Mouse (Mus musculus) forebrain, embryonic 11.5 days (tissue): ENCODE results near the gene Pheta2. TPM values are rescaled to one million over a fixed set of nuclear protein-coding genes. Genes with fewer than 3 reads are reported as not detected.
"Not testable (repeated sequence)": the region's sequence is repeated elsewhere in the genome, so short reads cannot be mapped to it uniquely, and the experiment has no call there.

ENCODE experiments used
- ATAC-seq: fragments of 200-750 bp; cut with Nextera tagmentation; replicated peaks from 2 replicates; pipeline ENCODE4 v1.8.0; 2017; ENCODE audit warnings: moderate TSS enrichment; ENCODE audit not compliant: low FRiP score
- DNase-seq: peaks from one replicate; pipeline ENCODE4 v3.0.0-alpha.2; 2017; ENCODE audit warnings: low spot score
- H3K27ac ChIP-seq: fragments of 300-500 bp; sonication (generic); 2 replicates; pipeline ENCODE4 v1.5.1; 2014; ENCODE audit warnings: low read depth, low read length
- H3K27me3 ChIP-seq: fragments of 300-500 bp; sonication (generic); 2 replicates; pipeline ENCODE4 v1.6.1; 2014; ENCODE audit warnings: mild to moderate bottlenecking, low read length, mixed read lengths; ENCODE audit not compliant: control insufficient read depth, insufficient read depth
- H3K36me3 ChIP-seq: fragments of 300-500 bp; sonication (generic); 2 replicates; pipeline ENCODE4 v1.6.1; 2014; ENCODE audit warnings: mild to moderate bottlenecking, low read length, moderate library complexity, mixed read lengths; ENCODE audit not compliant: control insufficient read depth, insufficient read depth
- H3K4me1 ChIP-seq: fragments of 300-500 bp; sonication (generic); replicated peaks from 2 replicates; pipeline ENCODE4 v1.6.1; 2014; ENCODE audit warnings: low read length, mixed read lengths; ENCODE audit not compliant: control insufficient read depth, insufficient read depth
- H3K4me2 ChIP-seq: fragments of 300-500 bp; sonication (generic); 2 replicates; pipeline ENCODE4 v1.6.1; 2014; ENCODE audit warnings: low read depth, mild to moderate bottlenecking, low read length, moderate library complexity, mixed read lengths; ENCODE audit not compliant: severe bottlenecking
- H3K4me3 ChIP-seq: fragments of 300-500 bp; sonication (generic); 2 replicates; pipeline ENCODE4 v1.5.1; 2014; ENCODE audit warnings: low read depth, low read length
- H3K9ac ChIP-seq: fragments of 300-500 bp; sonication (generic); 2 replicates; pipeline ENCODE4 v1.6.1; 2014; ENCODE audit warnings: low read length
- H3K9me3 ChIP-seq: fragments of 300-500 bp; sonication (generic); 2 replicates; pipeline ENCODE4 v1.6.1; 2016; ENCODE audit warnings: low read length, mixed read lengths; ENCODE audit not compliant: control insufficient read depth
- WGBS: fragments of 180-500 bp; shearing (Covaris S2); extraction: QIAGEN DNeasy Blood & Tissue Kit; methylation state at CpG from one replicate; pipeline ENCODE4 v1.1.7; 2014; 5-methylcytosine and 5-hydroxymethylcytosine counted together
- polyA plus RNA-seq: library from polyadenylated mRNA; unstranded; fragments of >200 nt; fragmentation: Nextera tagmentation; extraction: Ambion mirVana; gene quantifications from 2 replicates; pipeline ENCODE4 v1.2.1, GENCODE M21; 2014

Gene Pheta2
- polyA plus RNA-seq, 1 experiment from 2014 or later, result 5.0 TPM

- ATAC-seq, result no peak; the same call in 1 of the 2 replicates
- peak overlapping the region; percentile 81 for H3K4me2 ChIP-seq
- H3K27ac ChIP-seq, result 0 out of 2 replicates have a peak overlapping the region, but pooled peaks have one; percentile 18
- peak overlapping the region; percentile 95 for H3K9ac ChIP-seq
- 0% methylated on average over 23 of the region's 23 CpGs for WGBS
- H3K36me3 ChIP-seq, result peaks cover 7% of the 10 kb centered on the region; the same call in 1 of the 2 replicates
- H3K27me3 ChIP-seq, result no peaks in the 10 kb centered on the region
- H3K4me3 ChIP-seq, result peak overlapping the region; percentile 94
- DNase-seq, result no peak
- H3K4me1 ChIP-seq, result peaks cover 5% of the 10 kb centered on the region; the same call in 1 of the 2 replicates
- no peaks in the 10 kb centered on the region for H3K9me3 ChIP-seq
Measured at GRCm38 (mm10) chr15:82353745-82354113, 15.0 kb downstream of the Pheta2 start.

- H3K4me1 ChIP-seq, result peaks cover 5% of the 10 kb centered on the region; the same call in 1 of the 2 replicates
- H3K4me3 ChIP-seq, result peak within 1 kb of the TSS; percentile 94
- no peaks in the 10 kb centered on the region for H3K9me3 ChIP-seq
- no peaks in the 10 kb centered on the region for H3K27me3 ChIP-seq
- DNase-seq (peak; percentile 99), ATAC-seq (peak; percentile 99)
- H3K27ac ChIP-seq, result peak within 1 kb of the TSS; percentile 19; the same call in 1 of the 2 replicates
- H3K4me2 ChIP-seq, result peak within 1 kb of the TSS; percentile 81
- 2% methylated on average over 57 of the region's 57 CpGs for WGBS
- H3K9ac ChIP-seq, result peak within 1 kb of the TSS; percentile 95
- peaks cover 4% of the 10 kb centered on the region; the same call in 1 of the 2 replicates for H3K36me3 ChIP-seq
Measured at GRCm38 (mm10) chr15:82354126-82354945, 15.6 kb downstream of the Pheta2 start, which contains the start of gene Ndufa6. Gene Ndufa6 (minus strand): TSS chr15:82354322.

GRCm38 (mm10) chr15:82358431-82359260, 19.9 kb downstream of the Pheta2 start:
- H3K9ac ChIP-seq, result no peak overlapping the region
- WGBS, result 67% methylated on average over 22 of the region's 22 CpGs

GRCm38 (mm10) chr15:82361459-82362018, 22.8 kb downstream of the Pheta2 start:
- 78% methylated on average over 11 of the region's 11 CpGs for WGBS
- Histone ChIP-seq H3K27me3 (no peaks in the 10 kb centered on the region), H3K9me3 (no peaks in the 10 kb centered on the region), H3K4me1 (no peaks in the 10 kb centered on the region), H3K9ac (no peak overlapping the region), H3K4me2 (no peak overlapping the region), H3K36me3 (no peaks in the 10 kb centered on the region), H3K4me3 (no peak overlapping the region), H3K27ac (no peak overlapping the region)
- DNase-seq, result peak; percentile 41
- no peak for ATAC-seq

More at GRCm38 (mm10) chr15:82358431-82359260, 19.9 kb downstream of the Pheta2 start:
- peak; percentile 49 for DNase-seq
- 0 out of 2 replicates have a peak, but pooled peaks cover 2% of the 10 kb centered on the region for H3K4me1 ChIP-seq
- H3K36me3 ChIP-seq, result no peaks in the 10 kb centered on the region
- H3K9me3 ChIP-seq, result no peaks in the 10 kb centered on the region
- no peak for ATAC-seq
- H3K4me2 ChIP-seq, result no peak overlapping the region
- H3K27ac ChIP-seq, result no peak overlapping the region
- no peaks in the 10 kb centered on the region for H3K27me3 ChIP-seq
- H3K4me3 ChIP-seq, result no peak overlapping the region

- 87% methylated on average over 3 of the region's 4 CpGs for WGBS
Measured at GRCm38 (mm10) chr15:82362234-82362633, 23.5 kb downstream of the Pheta2 start.

GRCm38 (mm10) chr15:82363801-82364200, 25.1 kb downstream of the Pheta2 start:
- not testable (repeated sequence) for H3K36me3 ChIP-seq, H3K27me3 ChIP-seq, H3K4me2 ChIP-seq, H3K4me3 ChIP-seq, H3K27ac ChIP-seq, H3K9me3 ChIP-seq, ATAC-seq, H3K4me1 ChIP-seq, H3K9ac ChIP-seq, DNase-seq
- WGBS, result 87% methylated on average over 7 of the region's 12 CpGs

More at GRCm38 (mm10) chr15:82362234-82362633, 23.5 kb downstream of the Pheta2 start:
- H3K9ac ChIP-seq, result no peak overlapping the region
- no peaks in the 10 kb centered on the region for H3K36me3 ChIP-seq
- ATAC-seq, result no peak
- no peak overlapping the region for H3K27ac ChIP-seq
- H3K4me2 ChIP-seq, result no peak overlapping the region
- H3K4me1 ChIP-seq, result no peaks in the 10 kb centered on the region
- DNase-seq, result peak; percentile 10
- H3K4me3 ChIP-seq, result no peak overlapping the region
- H3K9me3 ChIP-seq, result no peaks in the 10 kb centered on the region
- no peaks in the 10 kb centered on the region for H3K27me3 ChIP-seq

GRCm38 (mm10) chr15:82364561-82364960, 25.8 kb downstream of the Pheta2 start:
- H3K4me3 ChIP-seq, H3K27me3 ChIP-seq, ATAC-seq, H3K9me3 ChIP-seq, H3K4me2 ChIP-seq, H3K4me1 ChIP-seq, DNase-seq, H3K9ac ChIP-seq, H3K36me3 ChIP-seq, H3K27ac ChIP-seq: not testable (repeated sequence)
- WGBS, result 14% methylated on average over 6 of the region's 9 CpGs

- H3K27ac ChIP-seq, result no peak overlapping the region
- no peaks in the 10 kb centered on the region for H3K36me3 ChIP-seq
- H3K27me3 ChIP-seq, result no peaks in the 10 kb centered on the region
- no peak for DNase-seq
- H3K4me3 ChIP-seq, result no peak overlapping the region
- WGBS, result 91% methylated on average over 4 of the region's 4 CpGs
- H3K9me3 ChIP-seq, result no peaks in the 10 kb centered on the region
- no peak overlapping the region for H3K4me2 ChIP-seq
- H3K4me1 ChIP-seq, result no peaks in the 10 kb centered on the region
- ATAC-seq, result no peak
- no peak overlapping the region for H3K9ac ChIP-seq
Measured at GRCm38 (mm10) chr15:82368146-82368545, 29.4 kb downstream of the Pheta2 start.
